Mouse (Mus musculus) CH12.LX (cell line): ENCODE data around the gene Pink1.

ENCODE experiments used
- CTCF ChIP-seq, 2 experiments: IDR thresholded peaks in 1 of 2; conservative IDR thresholded peaks in 1 of 2; 2 replicates each; pipeline ENCODE4 v1.5.1; 2011 to 2012; ENCODE audit warnings: low read depth in 2 of 2, low read length in 2 of 2, improper control_type of control experiment in 1 of 2, inconsistent platforms in 1 of 2, mild to moderate bottlenecking in 1 of 2, moderate library complexity in 1 of 2
- EP300 ChIP-seq: IDR thresholded peaks from 2 replicates; pipeline ENCODE4 v1.6.1; 2011; ENCODE audit warnings: low read length, improper control_type of control experiment
- GABPA ChIP-seq: IDR thresholded peaks from 2 replicates; pipeline ENCODE4 v1.6.1; 2012; ENCODE audit warnings: low read depth, low read length, improper control_type of control experiment, inconsistent platforms; ENCODE audit not compliant: insufficient replicate concordance
- HCFC1 ChIP-seq: IDR thresholded peaks from 2 replicates; pipeline ENCODE4 v1.6.1; 2012; ENCODE audit warnings: low read depth, mild to moderate bottlenecking, inconsistent platforms, low read length, improper control_type of control experiment
- IRF4 ChIP-seq: IDR thresholded peaks from 2 replicates; pipeline ENCODE4 v1.6.1; 2014; ENCODE audit warnings: low read depth, mild to moderate bottlenecking, inconsistent platforms, low read length, improper control_type of control experiment
- MAX ChIP-seq: IDR thresholded peaks from 2 replicates; pipeline ENCODE4 v1.6.1; 2011; ENCODE audit warnings: low read length, improper control_type of control experiment
- NRF1 ChIP-seq: IDR thresholded peaks from 2 replicates; pipeline ENCODE4 v1.6.1; 2014; ENCODE audit warnings: low read depth, mild to moderate bottlenecking, inconsistent platforms, low read length, improper control_type of control experiment, moderate library complexity
- POLR2A ChIP-seq: IDR thresholded peaks from 2 replicates; pipeline ENCODE4 v1.6.1; 2011; ENCODE audit warnings: low read depth, mild to moderate bottlenecking, improper control_type of control experiment, low read length
- TCF12 ChIP-seq: IDR thresholded peaks from 2 replicates; pipeline ENCODE4 v1.6.1; 2014; ENCODE audit warnings: low read depth, mild to moderate bottlenecking, inconsistent platforms, low read length, improper control_type of control experiment
- USF1 ChIP-seq: IDR thresholded peaks from 2 replicates; pipeline ENCODE4 v1.6.1; 2014; ENCODE audit warnings: low read depth, mild to moderate bottlenecking, inconsistent platforms, low read length, improper control_type of control experiment
- USF2 ChIP-seq: conservative IDR thresholded peaks from 2 replicates; pipeline ENCODE4 v1.6.1; 2011; ENCODE audit warnings: low read depth, low read length, improper control_type of control experiment
- ZC3H11A ChIP-seq: IDR thresholded peaks from 2 replicates; pipeline ENCODE4 v1.6.1; 2012; ENCODE audit warnings: low read depth, mild to moderate bottlenecking, inconsistent platforms, low read length, improper control_type of control experiment

GRCm38 (mm10) chr4:138366561-138366960 lies 40.5 kb upstream of the Pink1 start:
- no peak for TF ChIP-seq CTCF (conservative IDR thresholded peaks at IDR 0.05 in 1 of 2, IDR thresholded peaks at IDR 0.05 in 1 of 2; ENCODE audit: low read depth in 2 of 2, low read length in 2 of 2)
- no peak for TF ChIP-seq POLR2A
- TF ChIP-seq TCF12, result no peak
- no peak for TF ChIP-seq EP300
- no peak for TF ChIP-seq HCFC1
- no peak for TF ChIP-seq IRF4
- no peak for TF ChIP-seq USF2
- TF ChIP-seq NRF1, result no peak
- TF ChIP-seq MAX, result no peak
- TF ChIP-seq GABPA, result no peak
- no peak for TF ChIP-seq ZC3H11A
- no peak for TF ChIP-seq USF1
